Mouse (Mus musculus) brain, embryonic 14.5 days (tissue): Measurements from ENCODE around the gene Rras.

Source experiments
- CTCF ChIP-seq: fragments of 200-500 bp; IDR thresholded peaks from 2 replicates; pipeline ENCODE4 v1.5.1; 2012; ENCODE audit warnings: inconsistent platforms, mild to moderate bottlenecking, moderate library complexity, borderline replicate concordance; ENCODE audit not compliant: insufficient read depth, insufficient read length; ENCODE audit errors: extremely low read depth
- POLR2A ChIP-seq: fragments of 200-500 bp; IDR thresholded peaks from 2 replicates; pipeline ENCODE4 v1.6.1; 2012; ENCODE audit warnings: mild to moderate bottlenecking, inconsistent platforms, borderline replicate concordance; ENCODE audit not compliant: poor library complexity, insufficient read depth, insufficient read length, severe bottlenecking; ENCODE audit errors: extremely low read depth

GRCm38 (mm10) chr7:45061532-45062075, 43.8 kb downstream of the Rras start:
- no peak for TF ChIP-seq POLR2A
- TF ChIP-seq CTCF: no peak
